In genomic region chr14:45388345-45389181, GRCm38 (mm10) we compare ENCODE assay signal across 8 mouse cellular contexts. TPM values are rescaled to one million over a fixed set of nuclear protein-coding genes. Genes with fewer than 3 reads are reported as not detected.
A peak's percentile ranks its signal among the peaks of the same experiment; 100 is the strongest.
DNase-seq lines count a peak whose midpoint lies in the region; ATAC-seq lines count a peak whose summit lies in the region.

No protein-coding gene starts in this region.

- DNase-seq in R1 (ENCODE audit: low read depth, low spot score) = peak; percentile 95
- peak; percentile 97 for DNase-seq in cerebellum, postnatal 14 days
- peak; percentile 70 to 80 for DNase-seq in frontal cortex, postnatal 14 days (ENCODE audit: low spot score in 2 of 2)
- DNase-seq in layer of hippocampus, postnatal 25 days (ENCODE audit: extremely low spot score in 1 of 2, low spot score in 1 of 2) = peak; percentile 75 to 82
- peak; percentile 92 for DNase-seq in lung, postnatal 14 days
- DNase-seq in retina, adult 2 months (ENCODE audit: low read depth, low spot score) = peak; percentile 67
- DNase-seq in thymus, postnatal 25 days = peak; percentile 82

- no peaks in the 10 kb centered on the region for H3K27me3 ChIP-seq in hindbrain, embryonic 13.5 days

- peak overlapping the region; percentile 91 for H3K9ac ChIP-seq in hindbrain, embryonic 13.5 days

- peak; percentile 98 for ATAC-seq in hindbrain, embryonic 13.5 days (ENCODE audit: low FRiP score)

- peak overlapping the region; percentile 86 for H3K4me3 ChIP-seq in hindbrain, embryonic 13.5 days

- no peaks in the 10 kb centered on the region for H3K9me3 ChIP-seq in hindbrain, embryonic 13.5 days

- peak overlapping the region; percentile 84 for H3K27ac ChIP-seq in hindbrain, embryonic 13.5 days

- peaks cover 17% of the 10 kb centered on the region for H3K4me1 ChIP-seq in hindbrain, embryonic 13.5 days (replicated peaks)

- H3K36me3 ChIP-seq in hindbrain, embryonic 13.5 days = no peaks in the 10 kb centered on the region

- WGBS in hindbrain, embryonic 13.5 days = under 1% methylated on average over 66 of the region's 71 CpGs

- peak overlapping the region; percentile 79 for H3K4me2 ChIP-seq in hindbrain, embryonic 13.5 days

RNA-seq across cellular contexts. Expression of gene Gnpnat1, which starts 16.1 kb away (rescaled TPM):
- 26.9 and 28.4 TPM in 2 replicates for polyA plus RNA-seq in hindbrain, embryonic 13.5 days (2015; fragmentation: Nextera tagmentation; extraction: Ambion mirVana)
- 10 to 100 TPM; 11.8 to 17.1 TPM for total RNA-seq in layer of hippocampus, postnatal 25 days (2021)

RNA-seq across cellular contexts. Expression of gene Styx, which starts 37.7 kb away (rescaled TPM):
- polyA plus RNA-seq in hindbrain, embryonic 13.5 days (2015; fragmentation: Nextera tagmentation; extraction: Ambion mirVana) = 58.1 and 60.5 TPM in 2 replicates
- 10 to 100 TPM; 15.0 to 16.8 TPM for total RNA-seq in layer of hippocampus, postnatal 25 days (2021)

RNA-seq across cellular contexts. Expression of gene Psmc6, which starts 59.0 kb away (rescaled TPM):
- polyA plus RNA-seq in hindbrain, embryonic 13.5 days (2015; fragmentation: Nextera tagmentation; extraction: Ambion mirVana) = 171 and 178 TPM in 2 replicates
- total RNA-seq in layer of hippocampus, postnatal 25 days (2021) = 10 to 100 TPM; 94.3 to 95.2 TPM

Comparison
In these comparisons a context has a peak if more than half of its experiments do, and no peak if none do; other contexts are left out.
1. Peak in every context shown above with its lines: DNase-seq, ATAC-seq, H3K4me3 ChIP-seq and H3K27ac ChIP-seq.